Mouse (Mus musculus) intestine, postnatal 0 days (tissue): ENCODE data around the gene Gpatch1. TPM values are rescaled to one million over a fixed set of nuclear protein-coding genes. Genes with fewer than 3 reads are reported as not detected.
A peak's percentile ranks its signal among the peaks of the same experiment; 100 is the strongest.

Source experiments
- ATAC-seq: fragments of 200-750 bp; cut with Nextera tagmentation; 2 replicates; pipeline ENCODE4 v1.8.0; 2017; ENCODE audit warnings: mild to moderate bottlenecking, moderate TSS enrichment, moderate library complexity
- H3K27ac ChIP-seq: fragments of 300-500 bp; sonication (generic); 2 replicates; pipeline ENCODE4 v1.5.1; 2014; ENCODE audit warnings: mild to moderate bottlenecking, low read depth, low read length, moderate library complexity
- H3K27me3 ChIP-seq: fragments of 300-500 bp; sonication (generic); replicated peaks from 2 replicates; pipeline ENCODE4 v1.6.1; 2014; ENCODE audit warnings: low read length, mixed read lengths; ENCODE audit not compliant: control insufficient read depth, insufficient read depth
- H3K36me3 ChIP-seq: fragments of 300-500 bp; sonication (generic); 2 replicates; pipeline ENCODE4 v1.6.1; 2014; ENCODE audit warnings: mild to moderate bottlenecking, moderate library complexity; ENCODE audit not compliant: control insufficient read depth, insufficient read depth
- H3K4me1 ChIP-seq: fragments of 300-500 bp; sonication (generic); replicated peaks from 2 replicates; pipeline ENCODE4 v1.6.1; 2014; ENCODE audit warnings: antibody characterized with exemption, low read length, mixed read lengths; ENCODE audit not compliant: control insufficient read depth, insufficient read depth
- H3K4me2 ChIP-seq: fragments of 300-500 bp; sonication (generic); replicated peaks from 2 replicates; pipeline ENCODE4 v1.6.1; 2014; ENCODE audit warnings: low read depth, mild to moderate bottlenecking, moderate library complexity
- H3K4me3 ChIP-seq: fragments of 300-500 bp; sonication (generic); 2 replicates; pipeline ENCODE4 v1.5.1; 2014; ENCODE audit warnings: low read depth, low read length
- H3K9ac ChIP-seq: fragments of 300-500 bp; sonication (generic); 2 replicates; pipeline ENCODE4 v1.6.1; 2014; ENCODE audit warnings: mild to moderate bottlenecking, low read depth, low read length
- H3K9me3 ChIP-seq: fragments of 300-500 bp; sonication (generic); 2 replicates; pipeline ENCODE4 v1.6.1; 2016; ENCODE audit warnings: mixed run types; ENCODE audit not compliant: control insufficient read depth
- CTCF ChIP-seq: sonication (generic); IDR thresholded peaks from 2 replicates; pipeline ENCODE4 v1.5.1; 2016; ENCODE audit warnings: low read depth, mild to moderate bottlenecking, control low read depth, antibody characterized with exemption, moderate library complexity
- WGBS: fragments of 180-500 bp; shearing (Covaris S2); extraction: QIAGEN DNeasy Blood & Tissue Kit; methylation state at CpG from one replicate; pipeline ENCODE4 v1.1.7; 2014; 5-methylcytosine and 5-hydroxymethylcytosine counted together
- polyA plus RNA-seq: library from polyadenylated mRNA; unstranded; fragments of >200 nt; fragmentation: Nextera tagmentation; extraction: Ambion mirVana; gene quantifications from 2 replicates; pipeline ENCODE4 v1.2.1, GENCODE M21; 2015

The Gpatch1 gene
- polyA plus RNA-seq, 1 experiment from 2014 or later, result 8.6 TPM

DNA sequence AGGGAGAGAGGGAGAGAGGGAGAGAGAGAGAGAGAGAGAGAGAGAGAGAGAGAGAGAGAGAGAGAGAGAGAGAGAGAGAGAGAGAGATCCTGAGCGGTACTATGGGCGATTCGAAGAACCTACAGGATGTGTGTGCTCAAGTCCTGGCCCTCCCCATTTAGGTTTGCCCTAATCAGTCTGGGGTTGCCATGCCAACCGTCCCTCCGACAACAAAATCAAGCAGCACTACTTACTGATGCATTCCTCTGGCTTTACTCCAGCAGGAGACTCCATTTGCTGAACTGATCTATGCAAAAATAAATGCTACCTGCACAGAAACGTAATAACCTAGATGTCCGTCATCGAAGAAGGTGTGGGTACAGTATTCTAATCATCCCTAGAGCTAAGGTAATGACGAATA is 82.9 kb downstream of the Gpatch1 start:
- 15% methylated on average over 9 of the region's 9 CpGs for WGBS
- Histone ChIP-seq H3K4me3 (peak overlapping the region; percentile 43; the same call in 1 of the 2 replicates), H3K4me1 (0 out of 2 replicates have a peak, but pooled peaks cover 2% of the 10 kb centered on the region), H3K27me3 (no peaks in the 10 kb centered on the region), H3K36me3 (no peaks in the 10 kb centered on the region), H3K27ac (no peak overlapping the region), H3K9me3 (no peaks in the 10 kb centered on the region), H3K4me2 (peak overlapping the region; percentile 63), H3K9ac (0 out of 2 replicates have a peak overlapping the region, but pooled peaks have one; percentile 38)
- 0 out of 2 replicates have a peak, but pooled peaks have one; percentile 35 for ATAC-seq
- no peak for TF ChIP-seq CTCF

DNA sequence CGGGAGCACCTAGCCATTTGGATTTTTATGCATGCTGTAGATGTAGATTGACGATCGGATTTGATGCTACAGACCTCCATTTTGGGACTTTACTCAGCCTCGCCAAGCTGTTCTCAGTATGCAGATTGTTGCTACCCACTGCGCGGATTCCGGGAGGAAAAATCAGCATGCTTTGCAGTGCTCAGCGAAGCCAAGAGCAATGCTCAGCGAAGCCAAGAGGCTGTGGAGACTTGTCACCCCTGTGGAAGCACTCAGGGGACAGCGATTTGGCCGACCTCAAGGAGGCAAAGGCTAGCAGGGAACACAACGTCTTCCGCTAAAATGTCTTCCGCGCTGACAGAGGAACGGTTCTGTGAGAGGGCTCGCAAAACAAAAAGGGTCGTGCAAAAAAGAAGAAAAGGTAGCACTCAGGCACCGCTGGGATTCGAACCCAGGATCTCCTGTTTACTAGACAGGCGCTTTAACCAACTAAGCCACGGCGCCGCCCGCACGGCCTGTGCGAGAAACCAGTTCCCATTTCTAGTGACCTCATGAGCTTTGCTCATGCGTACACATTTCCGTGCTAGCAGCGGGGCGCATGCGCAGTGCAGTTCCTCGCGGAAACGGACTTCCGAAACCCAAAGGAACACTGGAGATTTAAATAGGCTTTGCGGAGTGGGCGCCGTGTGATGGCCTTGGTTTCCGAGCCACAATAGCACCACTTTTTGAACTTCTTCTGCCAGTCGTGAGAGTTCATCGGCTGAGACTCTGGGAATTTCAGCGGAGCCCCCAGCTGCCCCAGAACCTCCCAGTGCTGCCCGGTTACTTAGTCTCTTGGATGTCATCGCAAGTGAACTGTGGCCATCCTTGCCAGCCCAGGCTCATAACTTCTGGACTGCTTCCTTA is 83.6 kb downstream of the Gpatch1 start:
- peak; percentile 95 for ATAC-seq
- Histone ChIP-seq H3K36me3 (no peaks in the 10 kb centered on the region), H3K27ac (peak overlapping the region; percentile 79), H3K27me3 (no peaks in the 10 kb centered on the region), H3K4me2 (peak overlapping the region; percentile 76), H3K4me3 (peak overlapping the region; percentile 43), H3K4me1 (0 out of 2 replicates have a peak, but pooled peaks cover 2% of the 10 kb centered on the region), H3K9ac (peak overlapping the region; percentile 38; the same call in 1 of the 2 replicates), H3K9me3 (no peaks in the 10 kb centered on the region)
- TF ChIP-seq CTCF, result no peak
- under 1% methylated on average over 45 of the region's 45 CpGs for WGBS

DNA sequence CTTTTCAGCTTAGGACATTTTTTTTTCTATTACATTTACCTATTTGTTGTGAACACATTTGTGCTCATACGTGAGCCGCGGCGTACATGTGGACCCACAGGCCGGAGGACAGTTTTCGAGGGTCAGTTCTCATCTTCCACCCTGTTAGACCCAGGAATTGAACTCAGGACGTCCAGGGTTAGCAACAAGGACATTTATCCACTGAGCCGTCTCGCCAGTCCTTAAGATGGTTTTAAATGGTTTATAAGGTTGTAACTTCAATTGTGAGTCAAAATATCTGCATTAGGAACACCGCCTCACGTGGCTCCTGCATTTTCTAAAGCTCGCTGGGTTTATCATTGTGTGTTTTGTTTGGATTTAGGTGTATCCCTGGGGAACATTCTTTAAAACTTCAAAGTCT is 84.4 kb downstream of the Gpatch1 start:
- Histone ChIP-seq H3K27ac (no peak overlapping the region), H3K36me3 (no peaks in the 10 kb centered on the region), H3K4me2 (peak overlapping the region; percentile 76), H3K9ac (no peak overlapping the region; the same call in 1 of the 2 replicates), H3K9me3 (no peaks in the 10 kb centered on the region), H3K27me3 (no peaks in the 10 kb centered on the region), H3K4me1 (0 out of 2 replicates have a peak, but pooled peaks cover 2% of the 10 kb centered on the region), H3K4me3 (peak overlapping the region; percentile 43)
- no peak for TF ChIP-seq CTCF
- no peak for ATAC-seq
- WGBS, result 54% methylated on average over 12 of the region's 12 CpGs

DNA sequence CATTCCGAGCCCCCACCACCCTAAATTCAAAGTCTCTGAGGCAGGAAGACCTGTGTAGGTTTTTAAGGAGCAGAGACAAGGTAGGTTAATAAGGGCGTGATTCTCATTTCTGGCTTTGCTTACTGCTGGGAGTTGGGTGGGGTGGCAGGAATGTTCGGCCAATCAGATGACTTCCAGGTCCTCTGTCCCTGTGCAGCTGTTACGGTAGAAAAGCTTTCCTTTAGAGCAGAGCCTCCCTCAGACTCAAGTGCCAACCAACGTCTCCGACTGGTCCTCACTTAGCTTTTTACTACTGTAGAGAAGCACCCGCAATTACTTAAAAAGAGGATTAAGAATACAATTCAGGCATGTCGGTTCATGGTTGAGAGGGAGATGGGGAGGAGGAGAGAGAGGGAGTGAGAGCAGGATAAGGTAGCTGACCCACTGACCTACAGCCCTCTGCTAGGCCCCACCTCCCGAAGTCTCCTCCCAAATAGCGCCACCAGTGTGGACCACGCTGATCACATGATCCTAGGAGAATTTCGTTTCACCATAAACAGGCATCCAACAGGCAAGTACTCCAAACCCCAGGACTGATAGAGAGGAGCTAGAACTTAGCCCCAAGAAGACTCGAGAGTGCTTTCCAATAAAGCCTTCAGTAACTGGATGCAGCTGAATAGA is 85.3 kb downstream of the Gpatch1 start:
- Histone ChIP-seq H3K27ac (no peak overlapping the region), H3K36me3 (no peaks in the 10 kb centered on the region), H3K9me3 (no peaks in the 10 kb centered on the region), H3K27me3 (no peaks in the 10 kb centered on the region), H3K4me2 (no peak overlapping the region), H3K9ac (no peak overlapping the region), H3K4me3 (no peak overlapping the region), H3K4me1 (0 out of 2 replicates have a peak, but pooled peaks cover 2% of the 10 kb centered on the region)
- TF ChIP-seq CTCF, result no peak
- 54% methylated on average over 13 of the region's 13 CpGs for WGBS
- no peak for ATAC-seq

DNA sequence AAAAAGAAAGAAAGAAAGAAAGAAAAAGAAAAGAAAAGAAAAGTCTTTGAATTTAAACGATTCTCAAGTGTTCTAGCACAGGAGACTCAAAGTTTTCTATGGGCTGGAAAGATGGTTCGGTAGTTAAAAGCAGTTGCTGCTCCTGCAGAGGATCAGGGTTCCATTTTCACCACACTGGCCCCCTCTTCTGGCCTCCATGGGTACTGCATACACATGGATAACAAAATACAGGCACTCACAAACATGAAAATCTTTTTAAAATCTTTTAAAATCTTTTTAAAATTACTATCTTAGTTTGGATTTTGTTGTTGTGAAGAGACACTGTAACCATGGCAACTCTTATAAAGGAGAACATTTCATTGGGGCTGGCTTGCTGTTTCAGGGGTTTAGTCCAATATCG is 87.9 kb downstream of the Gpatch1 start:
- Histone ChIP-seq H3K4me3 (no peak overlapping the region), H3K9ac (no peak overlapping the region), H3K4me1 (no peaks in the 10 kb centered on the region), H3K9me3 (no peaks in the 10 kb centered on the region), H3K27me3 (no peaks in the 10 kb centered on the region), H3K4me2 (no peak overlapping the region), H3K36me3 (no peaks in the 10 kb centered on the region), H3K27ac (no peak overlapping the region)
- peak; percentile 40 for TF ChIP-seq CTCF
- ATAC-seq, result no peak
- WGBS, result 81% methylated on average over 3 of the region's 3 CpGs

Other genes starting within 250 kb of the Gpatch1 start
- gene Cebpa, start 199.1 kb downstream of the Gpatch1 start, polyA plus RNA-seq, result 25.1 and 28.0 TPM in 2 replicates
- 0.34 and 0.42 TPM in 2 replicates for gene Slc7a10, start 132.1 kb downstream of the Gpatch1 start, polyA plus RNA-seq
- gene Lrp3, start 102.9 kb downstream of the Gpatch1 start, polyA plus RNA-seq, result 1.6 and 2.1 TPM in 2 replicates
- 63.3 and 75.0 TPM in 2 replicates for gene Rhpn2, start 15.7 kb upstream of the Gpatch1 start, polyA plus RNA-seq
- 9.3 and 10.3 TPM in 2 replicates for gene Faap24, start 78.4 kb upstream of the Gpatch1 start, polyA plus RNA-seq
- 9.7 and 10.1 TPM in 2 replicates for gene Cep89, start 78.6 kb upstream of the Gpatch1 start, polyA plus RNA-seq
- gene Slc7a9, start 130.4 kb upstream of the Gpatch1 start, polyA plus RNA-seq, result 225 and 259 TPM in 2 replicates
- 1.5 and 2.0 TPM in 2 replicates for gene Tdrd12, start 219.3 kb upstream of the Gpatch1 start, polyA plus RNA-seq
- gene Nudt19, start 237.9 kb upstream of the Gpatch1 start, polyA plus RNA-seq, result 81.1 and 87.4 TPM in 2 replicates